Mouse (Mus musculus) heart, postnatal 10 days (tissue): ENCODE measurements around the gene Arhgef12. TPM values are rescaled to one million over a fixed set of nuclear protein-coding genes. Genes with fewer than 3 reads are reported as not detected.

Experiments used
- DNase-seq, 2 experiments: peaks; one replicate each; pipeline ENCODE4 v3.0.0; 2021
- intact Hi-C: fragments of 180-260 bp; cut with DNase I; formaldehyde crosslinking; loops from one replicate; pipeline ENCODE4 v1.15.1; 2025
- total RNA-seq, 2 experiments: library from RNA; stranded (reverse); gene quantifications; 2 replicates each; pipeline ENCODE4 v1.2.3; 2021

The Arhgef12 gene
- total RNA-seq, 2 experiments from 2014 or later: 167 to 181 TPM

DNA sequence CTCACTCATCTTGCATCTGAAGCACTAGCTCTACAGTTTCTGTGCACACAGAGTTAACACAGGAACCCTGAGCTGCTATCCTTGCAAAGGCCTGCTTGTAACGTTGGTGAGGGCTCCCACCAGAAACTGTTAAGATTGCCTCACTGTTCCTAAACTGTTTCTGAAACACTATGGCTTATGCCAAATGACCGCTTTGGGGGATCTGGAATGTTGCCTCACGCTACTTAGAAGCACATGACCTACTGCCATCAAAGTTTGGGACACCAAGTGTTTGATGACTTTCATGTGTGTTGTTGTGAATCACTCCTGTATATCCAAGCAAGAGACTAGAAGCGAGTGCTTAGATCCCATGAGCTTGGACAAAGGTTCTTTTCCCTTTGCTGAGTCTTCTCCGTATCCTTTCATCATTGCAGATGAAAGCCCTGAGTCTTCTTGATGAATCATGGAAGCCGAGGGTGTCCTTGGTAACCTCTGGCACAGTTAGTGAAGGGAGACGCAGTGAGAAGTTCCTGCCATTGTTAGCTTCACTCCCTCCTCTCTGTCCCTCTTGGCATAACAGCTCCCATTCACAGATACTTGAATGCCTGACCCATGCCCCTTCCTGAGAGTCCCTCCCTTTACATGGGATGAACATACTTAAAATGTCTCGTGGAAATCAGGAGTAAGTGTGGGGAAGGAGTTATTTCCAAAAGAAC lies 3.4 kb upstream of the Arhgef12 start:
- intact Hi-C loops: no loop called here
- no peak for DNase-seq

DNA sequence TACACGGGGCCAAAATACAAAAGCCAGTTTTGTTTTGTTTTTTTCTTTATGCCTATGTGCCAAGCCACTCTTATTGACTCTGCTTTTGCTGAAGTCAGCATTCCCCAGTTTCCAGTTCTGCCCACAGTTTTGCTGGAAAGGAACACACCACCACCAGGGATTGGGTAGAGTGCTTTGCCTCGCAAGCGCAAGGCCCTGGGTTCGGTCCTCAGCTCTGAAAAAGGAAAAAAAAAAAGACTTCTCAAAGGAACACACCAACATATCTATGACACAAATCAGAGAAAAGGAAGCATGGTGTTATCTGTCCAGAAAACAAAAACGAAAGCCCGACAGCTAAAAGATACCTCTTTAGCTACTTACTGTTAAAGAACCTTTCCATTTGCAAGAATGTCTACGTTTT lies 2.1 kb upstream of the Arhgef12 start:
- intact Hi-C loops: no loop called here
- no peak for DNase-seq

DNA sequence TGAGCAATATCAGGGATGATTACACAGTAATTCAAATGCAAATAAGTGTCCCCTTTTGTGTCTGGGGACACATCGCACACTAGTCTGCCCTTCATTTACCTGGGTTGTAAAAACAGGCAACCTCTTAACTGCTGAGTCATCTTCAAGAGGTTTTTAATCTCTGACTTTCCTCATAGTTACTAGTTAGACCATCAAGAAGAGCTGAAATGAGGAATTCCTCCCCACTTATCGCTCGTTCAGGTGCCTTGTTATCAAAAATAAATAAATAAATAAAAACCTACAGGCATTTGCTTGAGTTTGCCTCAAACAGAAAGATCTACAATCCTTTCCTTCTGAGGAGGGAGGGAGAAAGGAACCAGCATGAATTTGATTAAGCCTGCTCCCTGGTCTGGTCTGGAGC lies 1.7 kb upstream of the Arhgef12 start:
- intact Hi-C loops: no loop called here
- DNase-seq: no peak

DNA sequence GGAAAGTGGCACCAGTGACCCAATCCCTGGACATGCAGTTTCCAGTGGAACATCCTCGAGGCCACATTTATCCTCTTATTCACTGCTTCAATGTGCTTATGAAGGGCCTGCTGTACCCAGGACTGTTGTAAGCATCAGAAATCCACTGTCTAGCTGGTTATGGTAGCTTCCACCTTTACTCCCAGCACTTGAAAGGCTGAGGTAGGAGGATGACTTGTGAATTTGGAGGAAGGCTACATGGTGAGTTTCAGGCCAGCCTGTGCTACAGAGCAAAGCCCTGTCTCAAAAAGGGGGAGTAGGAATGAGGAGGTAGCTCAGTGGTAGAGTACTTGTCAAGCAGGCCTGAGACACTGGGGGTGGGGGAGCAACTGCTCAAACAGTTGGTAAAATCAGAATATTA lies 1.0 kb upstream of the Arhgef12 start:
- no peak for DNase-seq
- intact Hi-C loops: no loop called here

DNA sequence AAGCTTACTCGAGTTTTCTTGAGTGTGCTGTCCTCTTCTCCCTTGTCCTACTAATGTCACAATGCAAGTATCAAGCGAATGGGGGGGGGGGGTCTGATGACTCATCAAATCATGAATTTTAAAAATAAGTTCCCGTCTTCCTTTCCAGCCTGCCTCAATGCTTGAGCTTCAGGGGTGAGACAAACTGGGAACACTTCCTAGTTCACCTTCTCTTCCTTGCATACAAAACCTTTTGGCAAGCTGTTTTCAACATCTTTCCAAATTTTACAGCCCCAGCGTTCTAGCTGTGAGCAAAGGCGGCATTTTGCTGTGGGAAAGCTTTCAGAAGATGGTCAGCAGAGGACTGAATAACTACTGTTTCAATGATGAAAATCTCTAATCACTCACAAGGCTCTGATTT lies 516 bp upstream of the Arhgef12 start:
- intact Hi-C loops: loop anchor here (1.0 kb wide), 1 partner anchor 107 kb away; no protein-coding TSS in a partner anchor

DNA sequence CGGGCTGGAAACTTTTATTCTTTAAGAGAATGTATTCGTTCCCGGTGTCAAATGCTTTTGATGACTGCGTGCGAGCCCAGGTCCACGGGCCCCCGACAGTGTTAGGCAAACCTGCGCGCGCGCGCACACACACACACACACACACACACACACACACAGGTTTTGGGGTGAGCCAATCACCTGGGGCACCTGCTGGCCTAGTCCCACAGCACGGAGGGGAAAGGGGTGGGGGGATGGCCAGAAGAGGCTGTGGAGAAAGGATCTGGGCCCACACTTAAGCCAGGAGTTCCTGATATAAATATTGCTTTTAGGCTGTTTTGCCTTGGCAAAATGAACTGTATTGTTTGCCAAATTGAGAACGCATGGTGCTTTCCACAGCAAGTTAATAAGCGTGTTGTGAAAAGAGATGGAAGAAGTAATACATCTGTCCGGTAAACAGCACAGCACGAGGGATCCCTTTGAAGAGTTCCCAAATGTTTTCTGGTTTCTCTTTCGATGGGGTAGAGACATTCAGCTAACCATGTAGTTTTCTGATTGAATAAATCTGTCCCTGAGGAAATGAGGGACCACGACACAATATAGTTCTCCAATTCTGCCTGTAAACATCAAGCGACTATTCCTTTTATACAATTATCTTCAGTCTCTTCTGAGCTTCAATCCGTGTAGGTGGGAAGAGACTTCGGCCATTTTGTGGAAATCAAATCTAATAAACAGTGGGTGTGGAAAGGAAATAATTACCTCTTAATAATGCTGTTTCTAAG lies 433 bp downstream of the Arhgef12 start:
- intact Hi-C loops: loop anchor here (1.0 kb wide), 1 partner anchor 106 kb away; no protein-coding TSS in a partner anchor
- peak; percentile 63 to 71 for DNase-seq

More for the DNA sequence above, 516 bp upstream of the Arhgef12 start:
- no peak for DNase-seq

DNA sequence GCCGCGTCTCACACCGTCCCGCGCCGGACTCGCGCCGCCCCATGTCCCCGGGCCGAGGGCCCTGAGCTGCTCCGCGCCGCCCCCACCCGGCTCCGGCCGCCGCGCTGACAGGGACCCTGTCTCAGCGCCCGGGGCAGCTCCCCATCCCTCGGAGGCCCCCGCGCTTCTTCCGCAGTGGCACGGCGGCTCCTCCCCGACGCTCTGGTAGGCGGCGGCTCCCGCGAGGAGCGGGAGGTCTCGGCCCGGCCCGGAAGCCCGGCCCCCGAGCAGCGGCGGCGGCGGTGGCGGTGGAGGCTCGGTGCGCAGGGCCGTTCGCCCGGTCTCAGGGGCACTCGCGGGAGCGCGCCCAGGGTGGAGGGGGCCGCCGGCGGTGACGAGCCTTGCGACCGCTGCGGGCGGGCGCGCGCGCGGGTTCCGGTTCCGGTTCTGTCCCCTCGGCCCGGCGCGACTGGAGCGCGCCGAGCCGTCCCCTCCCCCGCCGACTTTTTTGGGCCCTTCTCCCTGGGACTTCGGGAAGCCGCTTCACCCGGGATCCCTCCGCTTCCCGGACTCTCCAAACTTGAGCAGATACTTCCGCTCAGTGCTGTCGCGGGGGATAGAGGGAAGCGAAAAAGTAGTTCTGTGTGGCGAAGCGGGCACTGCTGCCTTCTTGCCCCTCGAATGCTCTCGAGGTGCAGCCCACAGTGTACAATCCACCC lies 1.2 kb downstream of the Arhgef12 start:
- peak; percentile 96 for DNase-seq
- intact Hi-C loops: loop anchor here (2.0 kb wide), 1 partner anchor 19 kb away; no protein-coding TSS in a partner anchor

DNA sequence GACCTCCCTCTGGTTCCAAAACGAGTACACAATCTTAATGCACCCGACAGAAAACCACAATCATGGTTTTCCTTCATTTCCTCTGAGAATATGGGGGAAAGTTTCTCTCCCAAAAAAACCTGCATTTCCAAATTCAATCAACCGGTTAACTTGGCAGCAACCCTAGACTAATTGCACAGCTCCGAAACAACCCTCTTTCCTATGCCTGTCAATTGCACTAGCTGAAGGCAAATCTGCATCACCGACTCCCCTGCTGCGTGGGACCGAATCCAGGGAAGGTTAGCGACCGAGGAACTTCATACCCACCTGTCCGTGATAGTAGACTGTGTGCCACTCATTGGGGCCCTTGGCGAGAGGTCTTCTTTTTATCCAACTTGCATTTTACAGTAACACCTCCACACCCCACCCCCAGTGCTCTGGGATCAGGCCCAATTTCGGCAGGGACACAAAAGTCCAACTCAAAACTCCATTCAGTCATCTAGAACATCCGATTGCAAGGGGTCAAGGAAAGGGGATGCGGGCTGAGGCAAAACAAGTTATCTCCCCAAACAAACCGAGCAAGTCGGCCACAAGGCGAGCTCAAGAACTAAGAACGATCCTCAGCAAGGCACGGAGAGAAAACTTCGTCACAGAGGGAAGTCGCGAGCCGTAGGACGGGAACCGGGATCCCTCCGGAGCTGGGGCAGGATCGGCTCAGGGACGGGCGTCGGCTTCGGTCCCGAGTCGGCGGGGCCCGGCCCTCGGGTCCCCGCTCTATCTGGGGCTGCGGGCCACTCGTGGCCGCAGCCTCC lies 2.0 kb downstream of the Arhgef12 start:
- peak; percentile 62 to 71 for DNase-seq
- intact Hi-C loops: loop anchor here (2.0 to 5.0 kb wide), 2 partner anchors 18 to 63 kb away; no protein-coding TSS in a partner anchor

DNA sequence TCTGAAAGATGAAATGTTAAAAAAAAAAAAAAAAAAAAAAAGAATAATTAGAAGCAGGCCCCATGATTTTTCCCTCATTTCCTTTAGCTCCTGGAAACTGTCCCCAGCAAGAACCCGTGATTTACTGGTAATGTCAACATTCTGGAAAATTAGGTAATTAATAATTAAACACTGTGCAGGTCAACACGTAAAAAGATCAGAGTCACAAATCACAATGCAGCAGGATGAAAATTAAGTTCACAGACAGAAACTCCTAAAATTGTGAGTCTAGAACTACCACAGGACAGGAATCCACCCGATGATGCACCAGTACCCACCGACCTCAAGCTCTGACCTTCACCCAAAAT lies 2.5 kb downstream of the Arhgef12 start:
- intact Hi-C loops: loop anchor here (2.0 to 5.0 kb wide), 2 partner anchors 18 to 62 kb away; no protein-coding TSS in a partner anchor
- no peak for DNase-seq

DNA sequence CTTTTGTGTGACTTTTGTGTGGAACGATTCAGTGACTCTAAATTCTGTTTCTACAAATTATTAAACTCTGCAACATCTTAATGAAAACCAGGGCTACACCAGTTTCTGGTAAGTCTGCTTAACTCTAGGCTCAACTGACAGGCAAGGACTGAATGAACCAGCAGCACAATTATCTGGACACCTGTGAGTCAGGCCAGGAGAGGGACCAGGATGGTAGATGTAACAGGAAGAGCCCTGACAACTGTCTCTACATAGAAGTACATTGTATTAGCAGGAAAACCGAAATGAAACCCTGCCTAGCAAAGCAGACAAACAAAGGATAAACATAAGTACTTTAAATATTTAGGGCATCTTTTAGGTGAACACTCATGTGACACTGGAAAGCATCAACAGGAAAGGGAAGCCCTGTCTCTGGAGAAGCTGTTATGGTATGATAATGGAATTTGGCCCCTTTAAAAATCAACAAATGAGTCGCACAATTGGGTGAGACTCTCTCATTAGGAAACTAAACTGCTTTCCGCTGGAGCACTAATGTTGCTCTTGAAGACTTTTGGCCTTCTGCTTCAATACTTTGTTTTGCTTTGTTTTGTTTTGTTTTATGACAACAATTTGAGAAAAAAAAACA lies 3.3 kb downstream of the Arhgef12 start:
- intact Hi-C loops: loop anchor here (2.0 to 5.0 kb wide), 2 partner anchors 17 to 61 kb away; no protein-coding TSS in a partner anchor
- peak in 1 of 2 experiments; percentile 19 for DNase-seq

DNA sequence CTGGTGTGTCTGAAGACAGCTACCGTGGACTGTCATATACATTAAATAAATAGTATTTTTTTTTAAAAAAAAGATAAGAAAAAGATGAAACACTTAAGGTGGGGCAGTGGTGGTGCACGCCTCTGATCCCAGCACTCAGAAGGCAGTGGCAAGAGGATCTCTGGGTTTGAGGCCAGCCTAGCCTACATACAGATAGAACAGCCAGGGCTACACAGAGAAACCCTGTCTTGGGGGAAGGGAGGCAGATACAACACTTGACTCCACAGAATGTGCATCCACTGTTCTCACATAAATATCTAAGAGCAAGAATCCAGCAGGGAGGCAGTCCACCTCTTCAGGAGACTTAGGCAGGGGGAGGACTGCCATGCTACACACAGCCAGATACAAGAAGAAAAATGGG lies 4.1 kb downstream of the Arhgef12 start:
- intact Hi-C loops: loop anchor here (5.0 kb wide), 1 partner anchor 61 kb away; no protein-coding TSS in a partner anchor
- no peak for DNase-seq

DNA sequence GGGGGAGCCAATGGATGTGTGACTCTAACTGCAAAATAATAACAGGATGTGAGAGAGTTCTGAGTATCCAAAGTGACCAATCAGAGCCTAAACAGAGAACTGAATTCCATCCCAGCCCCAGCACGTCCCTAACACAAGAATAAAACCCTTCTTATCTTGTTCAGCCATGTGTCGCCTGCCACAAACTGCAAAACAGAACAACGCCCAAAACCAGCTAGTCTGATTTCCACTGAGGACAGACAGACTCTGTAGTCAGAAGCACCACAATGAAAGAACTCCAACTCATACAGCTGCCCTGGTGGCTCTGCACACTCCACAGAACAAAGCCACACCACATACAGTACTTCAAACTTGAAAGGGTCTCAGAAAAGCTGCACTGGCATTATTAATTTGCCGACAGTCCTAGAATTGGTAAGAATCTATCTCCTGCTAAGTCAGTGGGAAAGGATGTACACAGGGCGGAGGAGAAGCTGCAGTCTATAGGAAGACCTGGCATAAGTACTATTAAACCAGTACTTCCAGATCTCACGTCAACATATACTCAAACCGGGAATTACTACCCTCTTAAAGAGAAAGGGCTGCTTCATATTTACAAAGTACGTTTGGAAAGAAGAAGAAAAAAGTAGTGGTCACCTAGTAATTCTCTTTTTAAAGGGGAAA lies 5.0 kb downstream of the Arhgef12 start:
- DNase-seq: peak; percentile 49 to 56
- intact Hi-C loops: loop anchor here (5.0 kb wide), 1 partner anchor 60 kb away; no protein-coding TSS in a partner anchor

DNA sequence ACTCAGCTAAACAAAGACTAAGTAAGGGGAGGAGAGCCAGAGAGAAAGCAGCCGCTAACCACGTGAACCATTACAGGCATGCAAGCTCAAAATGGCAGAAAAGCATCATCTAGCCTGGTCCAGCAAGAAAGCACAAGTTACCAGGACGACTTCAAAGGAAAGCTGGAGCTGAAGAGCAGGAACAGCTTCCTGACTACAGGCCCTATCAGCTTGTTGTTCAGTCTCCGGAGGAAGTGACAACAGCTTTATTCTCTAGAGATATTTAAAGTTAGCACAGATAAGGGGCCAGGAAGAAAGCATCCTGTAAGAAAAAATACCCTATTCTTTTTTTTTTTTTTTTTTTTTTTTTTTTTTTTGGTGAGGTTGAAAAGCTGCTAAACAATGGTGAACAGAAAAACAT lies 8.1 kb downstream of the Arhgef12 start:
- intact Hi-C loops: loop anchor here (5.0 kb wide), 1 partner anchor 37 kb away; no protein-coding TSS in a partner anchor

DNA sequence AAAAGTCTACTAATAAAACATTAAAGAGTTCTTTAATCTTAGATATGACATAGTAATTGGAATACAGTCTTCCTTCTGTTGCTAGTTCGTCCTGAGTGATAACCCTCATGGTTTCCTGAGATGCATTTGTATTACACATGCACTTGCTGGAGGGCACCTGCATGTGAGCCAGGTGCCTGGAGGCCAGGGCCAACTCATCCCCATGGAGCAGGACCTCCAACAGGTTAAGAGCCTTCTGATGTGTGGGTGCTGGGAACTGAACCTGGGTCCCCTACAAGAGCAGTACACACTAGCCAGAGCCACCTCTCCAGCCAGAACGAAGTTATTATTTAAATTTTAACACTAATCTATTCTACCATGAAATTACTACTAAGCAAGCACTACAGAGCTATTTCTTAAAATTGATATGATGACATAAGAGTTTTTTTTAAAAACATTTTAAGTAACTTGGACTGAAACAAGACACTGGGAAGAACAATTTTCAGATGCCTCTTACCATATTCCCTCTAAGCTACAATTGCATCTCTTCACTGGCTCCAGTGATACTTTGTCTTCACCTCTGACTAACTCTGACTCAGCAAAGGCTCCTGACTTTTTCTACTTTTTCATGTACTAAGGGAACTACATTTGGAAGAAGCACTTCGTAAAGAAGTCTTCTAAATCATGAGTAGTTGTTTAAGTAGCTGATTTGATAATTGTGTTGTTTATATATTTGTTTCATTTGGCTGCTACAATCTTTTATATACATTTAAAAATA lies 9.1 kb downstream of the Arhgef12 start:
- intact Hi-C loops: loop anchor here (5.0 kb wide), 1 partner anchor 36 kb away; no protein-coding TSS in a partner anchor
- no peak for DNase-seq

More for the DNA sequence above, 8.1 kb downstream of the Arhgef12 start:
- no peak for DNase-seq

DNA sequence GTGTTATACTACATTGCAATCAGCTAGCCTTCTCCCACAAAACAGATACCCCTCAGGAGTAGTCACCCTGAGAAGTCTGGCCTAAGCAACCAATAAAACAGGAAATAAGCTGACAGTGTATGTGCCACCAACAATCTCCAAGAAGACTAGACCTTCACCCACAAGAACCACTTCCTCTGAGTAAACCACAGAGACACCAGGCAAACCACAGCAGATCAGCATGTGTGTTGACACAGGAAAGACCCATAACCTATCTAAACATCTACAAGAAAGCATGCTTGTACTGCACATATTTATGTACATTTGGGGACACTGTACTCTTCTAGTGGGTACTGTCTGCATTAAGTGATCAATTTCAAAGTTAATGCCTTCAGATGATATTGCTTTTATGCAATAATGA lies 10.7 kb downstream of the Arhgef12 start:
- no peak for DNase-seq
- intact Hi-C loops: loop anchor here (5.0 kb wide), 1 partner anchor 34 kb away; no protein-coding TSS in a partner anchor

DNA sequence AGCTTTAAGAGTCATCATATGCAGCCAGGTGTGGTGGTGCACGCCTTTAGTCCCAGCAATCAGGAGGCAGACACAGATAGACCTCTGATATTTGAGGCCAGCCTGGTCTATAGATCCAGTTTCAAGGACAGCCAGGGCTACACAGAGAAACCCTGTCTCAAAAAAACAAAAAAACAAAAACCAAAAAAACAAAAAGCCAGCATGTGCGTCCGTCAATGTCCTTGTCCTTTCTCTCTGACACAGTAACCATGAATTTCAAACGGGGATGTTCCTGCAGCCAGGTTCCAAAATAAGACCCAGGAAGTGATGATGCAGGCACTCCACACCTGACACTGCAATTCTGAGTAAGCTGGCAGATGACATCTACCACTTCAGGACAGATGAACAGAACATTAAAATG lies 12.2 kb downstream of the Arhgef12 start:
- intact Hi-C loops: loop anchor here (5.0 kb wide), 1 partner anchor 33 kb away; no protein-coding TSS in a partner anchor

DNA sequence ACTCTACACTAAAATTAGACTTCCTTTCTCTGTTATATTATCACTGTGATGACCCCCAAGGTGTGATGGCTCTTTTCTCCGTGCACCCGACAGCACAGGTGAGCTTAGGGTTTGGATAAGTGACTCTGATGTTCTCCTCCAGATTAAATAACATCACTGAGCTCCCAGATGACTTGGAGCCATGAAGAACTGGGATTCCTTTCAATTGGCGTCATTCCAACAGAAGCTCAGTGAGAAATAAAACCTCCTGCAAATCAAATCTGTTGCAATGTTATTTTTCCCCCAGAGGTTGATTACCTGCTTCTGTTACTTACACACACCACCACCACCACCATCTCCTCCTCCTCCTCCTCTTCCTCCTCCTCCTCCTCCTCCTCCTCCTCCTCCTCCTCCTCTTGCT lies 13.2 kb downstream of the Arhgef12 start:
- peak in 1 of 2 experiments; percentile 40 for DNase-seq
- intact Hi-C loops: no loop called here

More for the DNA sequence above, 12.2 kb downstream of the Arhgef12 start:
- DNase-seq: no peak

DNA sequence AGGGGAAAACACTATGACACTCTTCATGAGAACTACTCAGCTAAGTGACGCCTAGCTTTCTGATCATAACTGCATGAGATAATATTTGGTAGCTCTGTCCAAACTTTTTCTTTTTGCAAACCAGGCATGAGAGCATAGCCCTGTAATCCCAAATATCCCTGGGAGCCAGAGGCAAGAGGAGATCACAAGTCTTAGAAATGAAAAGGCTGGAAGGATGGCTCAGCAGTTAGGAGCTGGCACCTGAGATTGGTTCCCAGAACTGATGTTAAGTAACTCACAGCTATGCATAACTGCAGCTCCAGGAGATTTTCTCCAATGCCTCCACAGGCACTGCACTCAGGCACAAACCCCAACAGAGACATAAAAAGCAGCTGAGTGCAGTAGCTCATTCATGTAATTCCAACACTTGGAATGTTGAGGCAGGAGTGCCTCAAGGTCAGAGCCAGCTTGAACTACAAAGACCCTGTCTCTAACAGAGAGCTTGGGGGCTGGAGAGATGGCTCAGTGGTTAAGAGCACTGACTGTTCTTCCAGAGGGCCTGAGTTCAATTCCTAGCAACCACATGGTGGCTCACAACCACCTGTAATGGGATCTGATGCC lies 21.3 kb downstream of the Arhgef12 start:
- intact Hi-C loops: loop anchor here (2.0 kb wide), 1 partner anchor 19 kb away; no protein-coding TSS in a partner anchor
- DNase-seq: no peak
